Mouse (Mus musculus): ENCODE results near the gene Efcab5. TPM values are rescaled to one million over a fixed set of nuclear protein-coding genes. Genes with fewer than 3 reads are reported as not detected.
"Not testable (repeated sequence)": the region's sequence is repeated elsewhere in the genome, so short reads cannot be mapped to it uniquely, and the experiment has no call there.

The Efcab5 gene
- total and polyA plus RNA-seq, 3 experiments: 0.04 to 0.66 (median 0.53) TPM

GRCm38 (mm10) chr11:77087004-77087403, 101.8 kb downstream of the Efcab5 start:
- ATAC-seq (ENCODE audit: extremely low read depth, insufficient number of reproducible peaks, low FRiP score, poor library complexity, severe bottlenecking) (no peak), DNase-seq (ENCODE audit: low spot score) (no peak)
- no peak overlapping the region for H3K4me3 ChIP-seq (ENCODE audit: low read depth, low read length)
- peaks cover 52% of the 10 kb centered on the region for H3K27me3 ChIP-seq (ENCODE audit: insufficient read depth, low read length)
- H3K4me1 ChIP-seq (ENCODE audit: insufficient read depth, low read depth, low read length): no peaks in the 10 kb centered on the region
- H3K36me3 ChIP-seq (replicated peaks): no peaks in the 10 kb centered on the region
- TF ChIP-seq CTCF (IDR thresholded peaks at IDR 0.05; ENCODE audit: low read depth, low read length) (no peak), GATA1 (IDR thresholded peaks at IDR 0.05; ENCODE audit: borderline replicate concordance, low read length) (no peak), POLR2AphosphoS5 (IDR thresholded peaks at IDR 0.05; ENCODE audit: insufficient replicate concordance, low read depth, low read length) (no peak), GATA2 (IDR thresholded peaks at IDR 0.05; ENCODE audit: borderline replicate concordance, low read depth, low read length) (no peak), TAL1 (conservative IDR thresholded peaks at IDR 0.05; ENCODE audit: low read depth, low read length) (no peak)
- no peaks in the 10 kb centered on the region for H3K9me3 ChIP-seq (replicated peaks)

GRCm38 (mm10) chr11:77084001-77084682, 104.6 kb downstream of the Efcab5 start:
- TF ChIP-seq TAL1 (conservative IDR thresholded peaks at IDR 0.05; ENCODE audit: low read depth, low read length): no peak
- no peak for TF ChIP-seq CTCF (IDR thresholded peaks at IDR 0.05; ENCODE audit: low read depth, low read length)
- TF ChIP-seq GATA1 (IDR thresholded peaks at IDR 0.05; ENCODE audit: borderline replicate concordance, low read length): no peak
- no peak for TF ChIP-seq POLR2AphosphoS5 (IDR thresholded peaks at IDR 0.05; ENCODE audit: insufficient replicate concordance, low read depth, low read length)
- TF ChIP-seq GATA2 (IDR thresholded peaks at IDR 0.05; ENCODE audit: borderline replicate concordance, low read depth, low read length): no peak
- DNase-seq (ENCODE audit: low spot score): no peak

GRCm38 (mm10) chr11:77079361-77079760, 109.4 kb downstream of the Efcab5 start:
- no peak for ATAC-seq (ENCODE audit: extremely low read depth, insufficient number of reproducible peaks, low FRiP score, poor library complexity, severe bottlenecking)
- DNase-seq (ENCODE audit: low spot score): no peak
- Histone ChIP-seq H3K9me3 (replicated peaks) (no peaks in the 10 kb centered on the region), H3K4me1 (ENCODE audit: insufficient read depth, low read depth, low read length) (peaks cover 10% of the 10 kb centered on the region), H3K4me3 (ENCODE audit: low read depth, low read length) (no peak overlapping the region), H3K36me3 (replicated peaks) (peaks cover 19% of the 10 kb centered on the region), H3K27me3 (ENCODE audit: insufficient read depth, low read length) (peaks cover 22% of the 10 kb centered on the region)
- TF ChIP-seq CTCF (IDR thresholded peaks at IDR 0.05; ENCODE audit: low read depth, low read length) (no peak), POLR2AphosphoS5 (IDR thresholded peaks at IDR 0.05; ENCODE audit: insufficient replicate concordance, low read depth, low read length) (no peak), GATA2 (IDR thresholded peaks at IDR 0.05; ENCODE audit: borderline replicate concordance, low read depth, low read length) (no peak), GATA1 (IDR thresholded peaks at IDR 0.05; ENCODE audit: borderline replicate concordance, low read length) (no peak), TAL1 (conservative IDR thresholded peaks at IDR 0.05; ENCODE audit: low read depth, low read length) (no peak)

More at GRCm38 (mm10) chr11:77084001-77084682, 104.6 kb downstream of the Efcab5 start:
- Histone ChIP-seq H3K36me3 (replicated peaks) (no peaks in the 10 kb centered on the region), H3K27me3 (ENCODE audit: insufficient read depth, low read length) (peaks cover 57% of the 10 kb centered on the region), H3K4me3 (ENCODE audit: low read depth, low read length) (no peak overlapping the region), H3K9me3 (replicated peaks) (no peaks in the 10 kb centered on the region), H3K4me1 (ENCODE audit: insufficient read depth, low read depth, low read length) (no peaks in the 10 kb centered on the region)
- ATAC-seq (ENCODE audit: extremely low read depth, insufficient number of reproducible peaks, low FRiP score, poor library complexity, severe bottlenecking): no peak

- ATAC-seq (ENCODE audit: extremely low read depth, insufficient number of reproducible peaks, low FRiP score, poor library complexity, severe bottlenecking) (peak; percentile 97), DNase-seq (ENCODE audit: low spot score) (peak; percentile 89)
- Histone ChIP-seq H3K4me3 (ENCODE audit: low read depth, low read length) (peak within 1 kb of the TSS; percentile 86), H3K9me3 (replicated peaks) (no peaks in the 10 kb centered on the region), H3K36me3 (replicated peaks) (peaks cover 27% of the 10 kb centered on the region), H3K27me3 (ENCODE audit: insufficient read depth, low read length) (peaks cover 18% of the 10 kb centered on the region), H3K4me1 (ENCODE audit: insufficient read depth, low read depth, low read length) (peaks cover 12% of the 10 kb centered on the region)
- no peak for TF ChIP-seq TAL1 (conservative IDR thresholded peaks at IDR 0.05; ENCODE audit: low read depth, low read length)
- TF ChIP-seq CTCF (IDR thresholded peaks at IDR 0.05; ENCODE audit: low read depth, low read length): no peak
- TF ChIP-seq GATA1 (IDR thresholded peaks at IDR 0.05; ENCODE audit: borderline replicate concordance, low read length): no peak
- TF ChIP-seq POLR2AphosphoS5 (IDR thresholded peaks at IDR 0.05; ENCODE audit: insufficient replicate concordance, low read depth, low read length): no peak
- no peak for TF ChIP-seq GATA2 (IDR thresholded peaks at IDR 0.05; ENCODE audit: borderline replicate concordance, low read depth, low read length)
Measured at GRCm38 (mm10) chr11:77078273-77079134, 110.3 kb downstream of the Efcab5 start, which contains the start of gene Nsrp1. Gene Nsrp1 (minus strand): TSS chr11:77078435.

- peaks cover 33% of the 10 kb centered on the region for H3K36me3 ChIP-seq (replicated peaks)
- H3K27me3 ChIP-seq (ENCODE audit: insufficient read depth, low read length): peaks cover 13% of the 10 kb centered on the region
- peak; percentile 23 for DNase-seq (ENCODE audit: low spot score)
- H3K4me3 ChIP-seq (ENCODE audit: low read depth, low read length): peak overlapping the region; percentile 86
- no peak for ATAC-seq (ENCODE audit: extremely low read depth, insufficient number of reproducible peaks, low FRiP score, poor library complexity, severe bottlenecking)
- H3K4me1 ChIP-seq (ENCODE audit: insufficient read depth, low read depth, low read length): peaks cover 12% of the 10 kb centered on the region
- H3K9me3 ChIP-seq (replicated peaks): no peaks in the 10 kb centered on the region
- no peak for TF ChIP-seq POLR2AphosphoS5 (IDR thresholded peaks at IDR 0.05; ENCODE audit: insufficient replicate concordance, low read depth, low read length)
- no peak for TF ChIP-seq GATA2 (IDR thresholded peaks at IDR 0.05; ENCODE audit: borderline replicate concordance, low read depth, low read length)
- no peak for TF ChIP-seq CTCF (IDR thresholded peaks at IDR 0.05; ENCODE audit: low read depth, low read length)
- no peak for TF ChIP-seq TAL1 (conservative IDR thresholded peaks at IDR 0.05; ENCODE audit: low read depth, low read length)
- no peak for TF ChIP-seq GATA1 (IDR thresholded peaks at IDR 0.05; ENCODE audit: borderline replicate concordance, low read length)
Measured at GRCm38 (mm10) chr11:77077792-77078191, 111.0 kb downstream of the Efcab5 start.

GRCm38 (mm10) chr11:77077331-77077730, 111.4 kb downstream of the Efcab5 start:
- peaks cover 38% of the 10 kb centered on the region for H3K36me3 ChIP-seq (replicated peaks)
- peak overlapping the region; percentile 86 for H3K4me3 ChIP-seq (ENCODE audit: low read depth, low read length)
- peaks cover 11% of the 10 kb centered on the region for H3K27me3 ChIP-seq (ENCODE audit: insufficient read depth, low read length)
- not testable (repeated sequence) for ATAC-seq (ENCODE audit: extremely low read depth, insufficient number of reproducible peaks, low FRiP score, poor library complexity, severe bottlenecking); DNase-seq (ENCODE audit: low spot score); H3K9me3 ChIP-seq (replicated peaks)
- peaks cover 12% of the 10 kb centered on the region for H3K4me1 ChIP-seq (ENCODE audit: insufficient read depth, low read depth, low read length)
